Mouse (Mus musculus) midbrain, embryonic 15.5 days (tissue): Measurements from ENCODE around the gene Znrf3. TPM values are rescaled to one million over a fixed set of nuclear protein-coding genes. Genes with fewer than 3 reads are reported as not detected.
A peak's percentile ranks its signal among the peaks of the same experiment; 100 is the strongest.

ENCODE experiments used
- ATAC-seq: fragments of 200-750 bp; cut with Nextera tagmentation; replicated peaks from 2 replicates; pipeline ENCODE4 v1.8.0; 2017; ENCODE audit warnings: moderate TSS enrichment
- H3K27ac ChIP-seq: fragments of 300-500 bp; sonication (generic); 2 replicates; pipeline ENCODE4 v1.5.1; 2015; ENCODE audit warnings: mild to moderate bottlenecking, inconsistent platforms
- H3K27me3 ChIP-seq: fragments of 300-500 bp; sonication (generic); replicated peaks from 2 replicates; pipeline ENCODE4 v1.6.1; 2015; ENCODE audit warnings: inconsistent platforms
- H3K36me3 ChIP-seq: fragments of 300-500 bp; sonication (generic); replicated peaks from 2 replicates; pipeline ENCODE4 v1.6.1; 2015; ENCODE audit warnings: inconsistent platforms
- H3K4me1 ChIP-seq: fragments of 300-500 bp; sonication (generic); 2 replicates; pipeline ENCODE4 v1.6.1; 2015; ENCODE audit warnings: inconsistent platforms
- H3K4me2 ChIP-seq: fragments of 300-500 bp; sonication (generic); 2 replicates; pipeline ENCODE4 v1.6.1; 2015; ENCODE audit warnings: inconsistent platforms, mild to moderate bottlenecking, moderate library complexity
- H3K4me3 ChIP-seq: fragments of 300-500 bp; sonication (generic); 2 replicates; pipeline ENCODE4 v1.5.1; 2015; ENCODE audit warnings: mild to moderate bottlenecking, inconsistent platforms
- H3K9ac ChIP-seq: fragments of 300-500 bp; sonication (generic); 2 replicates; pipeline ENCODE4 v1.6.1; 2015; ENCODE audit warnings: mild to moderate bottlenecking, inconsistent platforms
- H3K9me3 ChIP-seq: fragments of 300-500 bp; sonication (generic); 2 replicates; pipeline ENCODE4 v1.6.1; 2016; ENCODE audit warnings: inconsistent platforms
- WGBS: fragments of 180-500 bp; shearing (Covaris S2); methylation state at CpG from one replicate; pipeline ENCODE4 v1.1.7; 2015; ENCODE audit warnings: mixed read lengths; 5-methylcytosine and 5-hydroxymethylcytosine counted together
- polyA plus RNA-seq: library from polyadenylated mRNA; unstranded; fragments of >200 nt; fragmentation: Nextera tagmentation; extraction: Ambion mirVana; gene quantifications from 2 replicates; pipeline ENCODE4 v1.2.1, GENCODE M21; 2015

The Znrf3 gene
- polyA plus RNA-seq, 1 experiment from 2014 or later, result 7.1 TPM

- Histone ChIP-seq H3K4me2 (no peak overlapping the region), H3K9me3 (no peaks in the 10 kb centered on the region), H3K27me3 (no peaks in the 10 kb centered on the region), H3K36me3 (no peaks in the 10 kb centered on the region), H3K4me3 (no peak overlapping the region), H3K27ac (no peak overlapping the region), H3K4me1 (peaks cover 18% of the 10 kb centered on the region), H3K9ac (no peak overlapping the region)
- no peak for ATAC-seq
- 68% methylated on average over 2 of the region's 2 CpGs for WGBS
Measured at GRCm38 (mm10) chr11:5296576-5297115, 148.0 kb downstream of the Znrf3 start.

- no peak overlapping the region for H3K4me3 ChIP-seq
- no peak overlapping the region for H3K9ac ChIP-seq
- peaks cover 26% of the 10 kb centered on the region for H3K4me1 ChIP-seq
- no peak overlapping the region for H3K4me2 ChIP-seq
- ATAC-seq, result no peak
- no peaks in the 10 kb centered on the region for H3K9me3 ChIP-seq
- no peaks in the 10 kb centered on the region for H3K27me3 ChIP-seq
- H3K36me3 ChIP-seq, result no peaks in the 10 kb centered on the region
- H3K27ac ChIP-seq, result no peak overlapping the region
- 74% methylated on average over 3 of the region's 3 CpGs for WGBS
Measured at GRCm38 (mm10) chr11:5294805-5295204, 149.8 kb downstream of the Znrf3 start.

- Histone ChIP-seq H3K27me3 (no peaks in the 10 kb centered on the region), H3K4me3 (no peak overlapping the region), H3K4me1 (peaks cover 7% of the 10 kb centered on the region; the same call in 1 of the 2 replicates), H3K36me3 (peaks cover 5% of the 10 kb centered on the region; the same call in 1 of the 2 replicates), H3K4me2 (no peak overlapping the region), H3K27ac (no peak overlapping the region), H3K9ac (no peak overlapping the region), H3K9me3 (no peaks in the 10 kb centered on the region)
- 13% methylated on average over 5 of the region's 5 CpGs for WGBS
- no peak for ATAC-seq
Measured at GRCm38 (mm10) chr11:5290691-5291090, 154.0 kb downstream of the Znrf3 start.

GRCm38 (mm10) chr11:5289826-5290580 is 154.6 kb downstream of the Znrf3 start:
- no peaks in the 10 kb centered on the region for H3K9me3 ChIP-seq
- H3K4me1 ChIP-seq, result peaks cover 7% of the 10 kb centered on the region; the same call in 1 of the 2 replicates
- no peak overlapping the region for H3K9ac ChIP-seq
- H3K27ac ChIP-seq, result no peak overlapping the region
- H3K36me3 ChIP-seq, result peaks cover 6% of the 10 kb centered on the region; the same call in 1 of the 2 replicates
- no peaks in the 10 kb centered on the region for H3K27me3 ChIP-seq
- WGBS, result 57% methylated on average over 4 of the region's 4 CpGs
- ATAC-seq, result no peak
- no peak overlapping the region for H3K4me3 ChIP-seq
- no peak overlapping the region for H3K4me2 ChIP-seq

- Histone ChIP-seq H3K9ac (no peak overlapping the region), H3K4me2 (no peak overlapping the region), H3K4me1 (no peaks in the 10 kb centered on the region), H3K4me3 (no peak overlapping the region), H3K9me3 (no peaks in the 10 kb centered on the region), H3K27me3 (no peaks in the 10 kb centered on the region), H3K27ac (no peak overlapping the region), H3K36me3 (peaks cover 16% of the 10 kb centered on the region; the same call in 1 of the 2 replicates)
- no peak for ATAC-seq
- WGBS, result 99% methylated on average over 2 of the region's 2 CpGs
Measured at GRCm38 (mm10) chr11:5283987-5284386, 160.7 kb downstream of the Znrf3 start.

GRCm38 (mm10) chr11:5280932-5281331 is 163.7 kb downstream of the Znrf3 start:
- H3K27me3 ChIP-seq, result no peaks in the 10 kb centered on the region
- H3K9me3 ChIP-seq, result no peaks in the 10 kb centered on the region
- no peaks in the 10 kb centered on the region for H3K4me1 ChIP-seq
- no peak for ATAC-seq
- H3K4me3 ChIP-seq, result no peak overlapping the region
- peaks cover 13% of the 10 kb centered on the region; the same call in 1 of the 2 replicates for H3K36me3 ChIP-seq
- WGBS, result 95% methylated on average over 7 of the region's 7 CpGs
- H3K4me2 ChIP-seq, result no peak overlapping the region
- no peak overlapping the region for H3K27ac ChIP-seq
- H3K9ac ChIP-seq, result no peak overlapping the region

- Histone ChIP-seq H3K27ac (no peak overlapping the region), H3K4me1 (no peaks in the 10 kb centered on the region), H3K4me2 (no peak overlapping the region), H3K9me3 (no peaks in the 10 kb centered on the region), H3K4me3 (no peak overlapping the region), H3K27me3 (no peaks in the 10 kb centered on the region), H3K9ac (no peak overlapping the region), H3K36me3 (0 out of 2 replicates have a peak, but pooled peaks cover 7% of the 10 kb centered on the region)
- ATAC-seq, result no peak
- WGBS, result 85% methylated on average over 2 of the region's 2 CpGs
Measured at GRCm38 (mm10) chr11:5278463-5278862, 166.2 kb downstream of the Znrf3 start.

- H3K9ac ChIP-seq, result no peak overlapping the region
- H3K4me1 ChIP-seq, result no peaks in the 10 kb centered on the region
- no peak overlapping the region for H3K4me2 ChIP-seq
- H3K36me3 ChIP-seq, result 0 out of 2 replicates have a peak, but pooled peaks cover 3% of the 10 kb centered on the region
- H3K4me3 ChIP-seq, result no peak overlapping the region
- no peaks in the 10 kb centered on the region for H3K27me3 ChIP-seq
- no peak for ATAC-seq
- 58% methylated on average over 5 of the region's 5 CpGs for WGBS
- no peaks in the 10 kb centered on the region for H3K9me3 ChIP-seq
- no peak overlapping the region for H3K27ac ChIP-seq
Measured at GRCm38 (mm10) chr11:5277307-5277971, 167.2 kb downstream of the Znrf3 start.

- no peak overlapping the region for H3K9ac ChIP-seq
- no peaks in the 10 kb centered on the region for H3K9me3 ChIP-seq
- H3K27me3 ChIP-seq, result no peaks in the 10 kb centered on the region
- H3K4me2 ChIP-seq, result no peak overlapping the region
- H3K4me1 ChIP-seq, result peaks cover 11% of the 10 kb centered on the region; the same call in 1 of the 2 replicates
- no peak overlapping the region for H3K27ac ChIP-seq
- 83% methylated on average over 4 of the region's 4 CpGs for WGBS
- ATAC-seq, result no peak
- H3K4me3 ChIP-seq, result no peak overlapping the region
- H3K36me3 ChIP-seq, result no peaks in the 10 kb centered on the region
Measured at GRCm38 (mm10) chr11:5275216-5275615, 169.4 kb downstream of the Znrf3 start.

GRCm38 (mm10) chr11:5272536-5273234 is 172.0 kb downstream of the Znrf3 start:
- Histone ChIP-seq H3K9me3 (no peaks in the 10 kb centered on the region), H3K27ac (no peak overlapping the region), H3K4me2 (no peak overlapping the region), H3K9ac (no peak overlapping the region), H3K27me3 (no peaks in the 10 kb centered on the region), H3K36me3 (no peaks in the 10 kb centered on the region), H3K4me1 (peaks cover 11% of the 10 kb centered on the region; the same call in 1 of the 2 replicates), H3K4me3 (no peak overlapping the region)
- ATAC-seq, result peak; percentile 42; the same call in 1 of the 2 replicates
- WGBS, result 80% methylated on average over 9 of the region's 9 CpGs

GRCm38 (mm10) chr11:5272066-5272360 is 172.6 kb downstream of the Znrf3 start:
- peak overlapping the region; percentile 65; the same call in 1 of the 2 replicates for H3K27ac ChIP-seq
- no peak overlapping the region for H3K4me3 ChIP-seq
- peaks cover 11% of the 10 kb centered on the region; the same call in 1 of the 2 replicates for H3K4me1 ChIP-seq
- no peak overlapping the region for H3K4me2 ChIP-seq
- WGBS, result 67% methylated on average over 4 of the region's 4 CpGs
- no peak for ATAC-seq
- H3K36me3 ChIP-seq, result no peaks in the 10 kb centered on the region
- H3K9ac ChIP-seq, result no peak overlapping the region
- no peaks in the 10 kb centered on the region for H3K9me3 ChIP-seq
- no peaks in the 10 kb centered on the region for H3K27me3 ChIP-seq
